Mouse (Mus musculus) heart, embryonic 15.5 days (tissue): ENCODE results near the gene Clasp1. TPM values are rescaled to one million over a fixed set of nuclear protein-coding genes. Genes with fewer than 3 reads are reported as not detected.

Experiments used
- ATAC-seq: fragments of 200-750 bp; cut with Nextera tagmentation; replicated peaks from 2 replicates; pipeline ENCODE4 v1.8.0; 2017; ENCODE audit warnings: low read depth, moderate TSS enrichment; ENCODE audit not compliant: insufficient number of reproducible peaks, insufficient read depth, low FRiP score
- H3K27ac ChIP-seq: fragments of 300-500 bp; sonication (generic); 2 replicates; pipeline ENCODE4 v1.5.1; 2015; ENCODE audit warnings: mild to moderate bottlenecking, inconsistent platforms
- H3K27me3 ChIP-seq: fragments of 300-500 bp; sonication (generic); 2 replicates; pipeline ENCODE4 v1.6.1; 2015; ENCODE audit warnings: inconsistent platforms
- H3K36me3 ChIP-seq: fragments of 300-500 bp; sonication (generic); 2 replicates; pipeline ENCODE4 v1.6.1; 2015; ENCODE audit warnings: mild to moderate bottlenecking, inconsistent platforms
- H3K4me1 ChIP-seq: fragments of 300-500 bp; sonication (generic); replicated peaks from 2 replicates; pipeline ENCODE4 v1.6.1; 2015; ENCODE audit warnings: inconsistent platforms
- H3K4me2 ChIP-seq: fragments of 300-500 bp; sonication (generic); 2 replicates; pipeline ENCODE4 v1.6.1; 2015; ENCODE audit warnings: inconsistent platforms, mild to moderate bottlenecking, moderate library complexity
- H3K4me3 ChIP-seq: fragments of 300-500 bp; sonication (generic); 2 replicates; pipeline ENCODE4 v1.5.1; 2015; ENCODE audit warnings: mild to moderate bottlenecking, inconsistent platforms
- H3K9ac ChIP-seq: fragments of 300-500 bp; sonication (generic); 2 replicates; pipeline ENCODE4 v1.6.1; 2015; ENCODE audit warnings: mild to moderate bottlenecking, inconsistent platforms
- H3K9me3 ChIP-seq: fragments of 300-500 bp; sonication (generic); replicated peaks from 2 replicates; pipeline ENCODE4 v1.6.1; 2016; ENCODE audit warnings: inconsistent platforms
- WGBS: fragments of 180-500 bp; shearing (Covaris S2); methylation state at CpG from one replicate; pipeline ENCODE4 v1.1.7; 2015; ENCODE audit warnings: mixed read lengths; 5-methylcytosine and 5-hydroxymethylcytosine counted together
- polyA plus RNA-seq: library from polyadenylated mRNA; unstranded; fragments of >200 nt; fragmentation: Nextera tagmentation; extraction: Ambion mirVana; gene quantifications from 2 replicates; pipeline ENCODE4 v1.2.1, GENCODE M21; 2015

Gene Clasp1
- polyA plus RNA-seq, 1 experiment from 2014 or later, result 91.1 TPM

DNA sequence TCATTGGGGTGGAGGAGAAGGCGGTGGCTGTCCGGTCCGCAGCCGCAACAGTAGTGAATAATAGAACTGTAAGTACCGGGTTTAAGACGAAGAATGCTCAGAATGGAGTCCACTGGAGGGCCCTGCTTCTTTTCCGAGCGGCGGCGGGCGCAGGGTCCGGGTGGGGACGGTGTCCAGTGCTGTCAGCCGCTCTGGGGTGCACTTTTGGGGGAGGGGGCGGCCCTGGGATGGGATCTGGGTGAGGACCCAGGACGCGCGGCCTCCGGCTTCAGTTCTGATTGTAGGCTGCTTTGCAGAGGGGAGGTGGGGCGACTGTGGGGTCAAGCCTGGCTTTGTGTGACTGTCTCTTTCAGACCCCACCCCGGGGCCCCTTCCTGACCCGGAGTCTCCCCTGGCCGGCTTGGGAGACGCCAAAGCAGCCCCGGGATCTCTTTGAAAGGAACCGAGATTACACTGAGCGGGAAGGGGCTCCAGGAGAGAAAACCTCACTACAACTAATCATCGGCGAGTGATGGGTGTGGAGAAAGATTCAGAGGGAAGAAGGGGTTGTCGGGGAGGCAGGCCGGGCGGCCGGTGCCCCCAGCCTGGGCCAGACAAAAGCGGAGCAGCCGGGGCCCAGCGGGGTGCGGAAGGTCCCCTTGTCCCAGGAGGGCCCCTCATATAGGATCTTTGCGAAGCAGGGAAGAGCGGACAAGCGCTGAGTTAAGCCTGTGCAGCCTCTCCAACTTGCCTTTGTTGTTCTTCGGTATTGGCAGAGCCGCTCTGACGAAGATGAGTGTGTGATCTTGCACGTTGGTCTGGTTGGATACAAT, 802 bp downstream of the Clasp1 start:
- peak overlapping the region; percentile 95 for H3K27ac ChIP-seq
- H3K36me3 ChIP-seq, result no peaks in the 10 kb centered on the region
- H3K4me3 ChIP-seq, result peak overlapping the region; percentile 96
- under 1% methylated on average over 44 of the region's 44 CpGs for WGBS
- no peaks in the 10 kb centered on the region for H3K9me3 ChIP-seq
- H3K4me1 ChIP-seq, result peaks cover 11% of the 10 kb centered on the region
- H3K27me3 ChIP-seq, result no peaks in the 10 kb centered on the region
- peak overlapping the region; percentile 83 for H3K9ac ChIP-seq
- peak; percentile 55 for ATAC-seq
- H3K4me2 ChIP-seq, result peak overlapping the region; percentile 72

GRCm38 (mm10) chr1:118390266-118390660, 1.4 kb downstream of the Clasp1 start:
- Histone ChIP-seq H3K4me1 (peaks cover 11% of the 10 kb centered on the region), H3K4me2 (peak overlapping the region; percentile 72), H3K4me3 (peak overlapping the region; percentile 96), H3K9ac (peak overlapping the region; percentile 83), H3K9me3 (no peaks in the 10 kb centered on the region), H3K27ac (peak overlapping the region; percentile 95), H3K36me3 (no peaks in the 10 kb centered on the region), H3K27me3 (no peaks in the 10 kb centered on the region)
- no peak for ATAC-seq
- 14% methylated on average over 8 of the region's 8 CpGs for WGBS

GRCm38 (mm10) chr1:118390871-118391387, 2.1 kb downstream of the Clasp1 start:
- H3K9ac ChIP-seq, result no peak overlapping the region
- ATAC-seq, result no peak
- H3K27me3 ChIP-seq, result no peaks in the 10 kb centered on the region
- H3K27ac ChIP-seq, result no peak overlapping the region
- H3K36me3 ChIP-seq, result no peaks in the 10 kb centered on the region
- H3K9me3 ChIP-seq, result no peaks in the 10 kb centered on the region
- H3K4me1 ChIP-seq, result peaks cover 11% of the 10 kb centered on the region
- peak overlapping the region; percentile 72 for H3K4me2 ChIP-seq
- peak overlapping the region; percentile 96; the same call in 1 of the 2 replicates for H3K4me3 ChIP-seq
- 59% methylated on average over 2 of the region's 2 CpGs for whole genome bisulfite sequencing

GRCm38 (mm10) chr1:118392246-118392645, 3.4 kb downstream of the Clasp1 start:
- Histone ChIP-seq H3K9me3 (no peaks in the 10 kb centered on the region), H3K27me3 (no peaks in the 10 kb centered on the region), H3K4me2 (no peak overlapping the region), H3K27ac (no peak overlapping the region), H3K36me3 (no peaks in the 10 kb centered on the region), H3K4me3 (no peak overlapping the region), H3K4me1 (peaks cover 13% of the 10 kb centered on the region), H3K9ac (no peak overlapping the region)
- no peak for ATAC-seq
- 88% methylated on average over 2 of the region's 2 CpGs for WGBS

- no peaks in the 10 kb centered on the region for H3K36me3 ChIP-seq
- H3K27ac ChIP-seq, result no peak overlapping the region
- peaks cover 9% of the 10 kb centered on the region for H3K4me1 ChIP-seq
- no peaks in the 10 kb centered on the region for H3K9me3 ChIP-seq
- no peaks in the 10 kb centered on the region for H3K27me3 ChIP-seq
- no peak overlapping the region for H3K4me2 ChIP-seq
- ATAC-seq, result no peak
- WGBS, result 89% methylated on average over 3 of the region's 3 CpGs
- no peak overlapping the region for H3K4me3 ChIP-seq
- no peak overlapping the region for H3K9ac ChIP-seq
Measured at GRCm38 (mm10) chr1:118393916-118394315, 5.1 kb downstream of the Clasp1 start.

DNA sequence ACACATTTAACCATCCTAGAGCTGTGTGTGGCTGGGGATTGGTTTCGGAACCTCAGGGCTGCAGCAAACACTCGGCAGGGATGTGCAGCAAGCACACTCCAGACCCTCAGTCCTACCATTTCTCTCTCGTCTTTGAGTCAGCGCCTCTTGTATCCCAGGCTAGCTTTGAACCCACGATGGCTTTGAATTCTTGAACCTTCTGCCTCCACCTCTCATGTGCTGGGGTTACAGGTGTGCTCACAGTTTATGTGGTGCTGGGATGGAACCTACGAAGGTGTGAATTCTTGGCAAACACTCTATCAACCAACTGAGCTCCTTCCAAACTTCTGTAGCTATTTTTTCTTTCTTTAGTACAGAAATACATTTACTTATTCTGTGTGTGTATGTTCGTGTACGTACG, 9.0 kb downstream of the Clasp1 start:
- 91% methylated on average over 9 of the region's 9 CpGs for WGBS
- H3K4me1 ChIP-seq, result peaks cover 15% of the 10 kb centered on the region
- no peaks in the 10 kb centered on the region for H3K9me3 ChIP-seq
- H3K27ac ChIP-seq, result no peak overlapping the region
- H3K4me3 ChIP-seq, result no peak overlapping the region
- H3K36me3 ChIP-seq, result no peaks in the 10 kb centered on the region
- no peak overlapping the region for H3K4me2 ChIP-seq
- no peaks in the 10 kb centered on the region for H3K27me3 ChIP-seq
- no peak for ATAC-seq
- H3K9ac ChIP-seq, result no peak overlapping the region

DNA sequence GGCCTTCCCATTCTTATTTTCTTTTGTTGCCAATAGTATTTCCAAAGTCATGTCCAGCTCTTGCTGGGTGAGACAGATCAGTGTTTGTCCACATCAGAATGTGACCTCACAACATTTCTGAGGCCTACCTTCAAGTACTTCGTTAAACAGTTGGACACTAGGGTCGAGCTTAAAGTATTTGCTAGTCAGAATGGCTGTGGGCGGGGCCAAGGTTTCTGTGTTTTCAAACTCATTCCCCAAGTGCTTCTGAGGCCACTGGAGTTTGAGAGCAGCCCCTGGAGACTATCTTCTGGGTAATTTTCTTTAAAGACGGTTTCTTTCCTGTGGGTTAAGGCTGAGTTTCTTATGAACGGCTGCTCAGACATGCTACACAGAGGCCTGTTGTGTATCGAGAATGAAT, 9.7 kb downstream of the Clasp1 start:
- no peak for ATAC-seq
- Histone ChIP-seq H3K4me3 (no peak overlapping the region), H3K27ac (no peak overlapping the region), H3K4me1 (peaks cover 15% of the 10 kb centered on the region), H3K36me3 (no peaks in the 10 kb centered on the region), H3K27me3 (no peaks in the 10 kb centered on the region), H3K9me3 (no peaks in the 10 kb centered on the region), H3K9ac (no peak overlapping the region), H3K4me2 (no peak overlapping the region)
- WGBS, result 64% methylated on average over 6 of the region's 6 CpGs

DNA sequence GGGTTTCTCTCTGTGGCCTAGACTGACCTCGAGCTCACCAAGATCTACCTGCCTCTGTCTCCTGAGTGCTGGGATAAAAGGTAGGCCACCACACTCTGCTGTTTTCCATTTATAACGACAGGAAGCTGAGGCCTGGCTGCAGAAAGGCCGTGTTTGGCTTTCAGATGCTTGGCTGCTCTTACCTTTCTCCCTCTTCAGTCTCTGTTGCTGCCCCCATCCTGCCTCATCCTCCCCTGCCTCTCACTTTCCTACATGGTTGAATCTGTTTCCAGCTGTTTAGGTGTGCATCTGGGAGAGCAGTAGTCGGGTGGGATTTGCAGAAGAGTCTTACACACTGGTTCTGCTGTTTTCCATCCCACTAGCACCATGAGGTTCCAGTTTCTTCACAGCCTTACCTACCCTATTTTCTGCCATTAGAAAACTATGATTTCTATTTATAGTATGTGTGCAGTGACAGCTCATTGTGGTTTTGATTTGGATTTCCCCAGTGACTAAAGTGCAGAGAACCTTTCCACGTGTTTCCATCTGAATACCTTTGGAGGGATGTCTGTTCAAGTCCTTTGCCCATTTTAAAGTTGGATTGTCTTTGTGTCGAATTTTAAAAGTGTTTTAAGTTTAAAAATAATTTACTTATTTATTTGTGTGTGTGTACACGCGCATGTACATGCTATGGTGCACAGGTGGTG, 10.9 kb downstream of the Clasp1 start:
- Histone ChIP-seq H3K4me1 (peaks cover 15% of the 10 kb centered on the region), H3K27ac (no peak overlapping the region), H3K9me3 (no peaks in the 10 kb centered on the region), H3K27me3 (no peaks in the 10 kb centered on the region), H3K4me3 (no peak overlapping the region), H3K36me3 (no peaks in the 10 kb centered on the region), H3K4me2 (no peak overlapping the region), H3K9ac (no peak overlapping the region)
- no peak for ATAC-seq
- 67% methylated on average over 8 of the region's 8 CpGs for WGBS

DNA sequence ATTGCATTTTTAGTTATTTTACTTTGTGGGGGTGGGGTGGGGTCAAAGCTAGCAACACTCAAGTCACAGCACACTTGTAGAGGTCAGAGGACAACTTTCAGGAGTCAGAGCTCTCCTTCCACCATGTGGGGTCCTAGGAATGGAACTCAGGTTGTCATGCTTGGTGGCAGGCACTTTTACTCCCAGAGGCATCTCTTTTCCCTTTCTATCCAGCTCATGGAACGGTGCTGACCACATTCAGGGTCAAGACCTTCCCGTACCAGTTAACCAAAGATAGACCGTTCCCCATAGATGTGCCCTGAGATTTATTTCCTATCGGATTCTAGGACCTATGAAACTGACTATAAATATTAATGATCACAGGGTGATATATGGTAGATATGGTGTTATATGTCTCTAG, 13.1 kb downstream of the Clasp1 start:
- no peak for ATAC-seq
- H3K4me1 ChIP-seq, result peaks cover 16% of the 10 kb centered on the region
- peak overlapping the region; percentile 47; the same call in 1 of the 2 replicates for H3K27ac ChIP-seq
- 88% methylated on average over 4 of the region's 4 CpGs for WGBS
- no peaks in the 10 kb centered on the region for H3K27me3 ChIP-seq
- H3K9ac ChIP-seq, result no peak overlapping the region
- H3K4me3 ChIP-seq, result no peak overlapping the region
- H3K36me3 ChIP-seq, result no peaks in the 10 kb centered on the region
- no peak overlapping the region for H3K4me2 ChIP-seq
- H3K9me3 ChIP-seq, result no peaks in the 10 kb centered on the region

DNA sequence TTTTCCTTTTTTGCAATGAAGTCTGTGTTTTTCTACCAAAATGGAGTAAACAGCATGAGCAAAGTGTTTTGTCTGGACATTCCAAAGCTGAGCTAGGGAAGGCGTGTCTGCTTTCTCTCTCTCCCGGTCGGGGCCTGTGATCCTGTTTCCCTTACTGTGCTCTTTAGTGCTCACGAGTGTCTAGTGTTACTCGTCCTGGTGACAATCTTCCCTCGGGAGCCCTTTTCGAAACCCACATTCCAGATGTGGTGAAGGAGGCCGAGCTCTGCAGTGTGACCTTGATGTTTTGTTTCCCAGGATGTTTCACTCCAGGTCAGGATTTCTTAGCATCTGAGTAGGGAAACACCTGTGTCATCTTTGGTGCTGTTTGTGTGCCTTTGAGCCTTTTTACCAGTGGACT, 13.7 kb downstream of the Clasp1 start:
- Histone ChIP-seq H3K27ac (peak overlapping the region; percentile 47), H3K27me3 (no peaks in the 10 kb centered on the region), H3K4me3 (no peak overlapping the region), H3K4me2 (no peak overlapping the region), H3K9ac (no peak overlapping the region), H3K36me3 (no peaks in the 10 kb centered on the region), H3K9me3 (no peaks in the 10 kb centered on the region), H3K4me1 (peaks cover 16% of the 10 kb centered on the region)
- 25% methylated on average over 8 of the region's 8 CpGs for WGBS
- no peak for ATAC-seq

DNA sequence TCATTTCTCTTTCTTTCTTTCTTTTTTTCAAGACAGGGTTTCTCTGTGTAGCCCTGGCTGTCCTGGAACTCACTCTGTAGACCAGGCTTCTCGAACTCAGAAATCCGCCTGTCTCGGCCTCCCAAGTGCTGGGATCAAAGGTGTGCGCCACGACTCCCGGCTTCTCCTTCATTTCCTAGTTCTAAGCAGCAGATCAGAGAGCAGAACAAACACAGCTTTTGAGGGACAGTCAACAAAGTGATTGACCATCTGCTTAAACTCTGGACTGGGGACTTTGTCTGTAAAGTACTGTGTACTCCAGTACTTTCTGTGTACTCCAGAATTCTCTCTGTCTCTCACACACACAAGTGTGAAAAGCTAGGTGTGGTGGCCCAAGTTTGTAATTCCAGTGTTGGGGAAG, 14.1 kb downstream of the Clasp1 start:
- no peak for ATAC-seq
- H3K4me1 ChIP-seq, result peaks cover 16% of the 10 kb centered on the region
- H3K9ac ChIP-seq, result no peak overlapping the region
- H3K27me3 ChIP-seq, result no peaks in the 10 kb centered on the region
- no peaks in the 10 kb centered on the region for H3K9me3 ChIP-seq
- peak overlapping the region; percentile 47 for H3K27ac ChIP-seq
- WGBS, result 92% methylated on average over 6 of the region's 6 CpGs
- H3K36me3 ChIP-seq, result no peaks in the 10 kb centered on the region
- H3K4me3 ChIP-seq, result no peak overlapping the region
- H3K4me2 ChIP-seq, result no peak overlapping the region
